Mouse (Mus musculus): ENCODE measurements around the gene Cpt1b. TPM values are rescaled to one million over a fixed set of nuclear protein-coding genes. Genes with fewer than 3 reads are reported as not detected.

Gene Cpt1b
- total and polyA plus RNA-seq, 2 experiments, result 1.3 to 1.5 TPM

- Histone ChIP-seq H3K4me1 (ENCODE audit: control insufficient read depth, insufficient read depth, low read length) (peaks cover 14% of the 10 kb centered on the region), H3K27me3 (ENCODE audit: control insufficient read depth, insufficient read depth, low read length) (no peaks in the 10 kb centered on the region), H3K9ac (ENCODE audit: low read depth, low read length) (peak overlapping the region; percentile 53), H3K36me3 (ENCODE audit: control insufficient read depth, insufficient read depth, low read length) (no peaks in the 10 kb centered on the region), H3K79me2 (ENCODE audit: control insufficient read depth, insufficient read depth, low read length) (peaks cover 4% of the 10 kb centered on the region; the same call in 1 of the 2 replicates), H3K27ac (replicated peaks; ENCODE audit: insufficient read depth, low read depth, low read length) (peak overlapping the region; percentile 90), H3K4me3 (ENCODE audit: insufficient read depth, low read depth, low read length) (peak overlapping the region; percentile 50)
- TF ChIP-seq CTCF (IDR thresholded peaks at IDR 0.05; ENCODE audit: low read depth, low read length) (no peak), POLR2A (IDR thresholded peaks at IDR 0.05; ENCODE audit: extremely low read depth, insufficient read depth, low read length) (no peak)
- DNase-seq (ENCODE audit: extremely low read depth, low read depth, low spot score), result peak; percentile 25
- 24% methylated on average over 46 of the region's 46 CpGs for WGBS
These were observed 47.5 kb downstream of the Cpt1b start for GRCm38 (mm10) chr15:89377938-89378828.

- Histone ChIP-seq H3K27ac (replicated peaks; ENCODE audit: insufficient read depth, low read depth, low read length) (peak overlapping the region; percentile 90), H3K79me2 (ENCODE audit: control insufficient read depth, insufficient read depth, low read length) (peaks cover 4% of the 10 kb centered on the region; the same call in 1 of the 2 replicates), H3K4me3 (ENCODE audit: insufficient read depth, low read depth, low read length) (peak overlapping the region; percentile 60), H3K4me1 (ENCODE audit: control insufficient read depth, insufficient read depth, low read length) (peaks cover 16% of the 10 kb centered on the region), H3K27me3 (ENCODE audit: control insufficient read depth, insufficient read depth, low read length) (no peaks in the 10 kb centered on the region), H3K9ac (ENCODE audit: low read depth, low read length) (peak overlapping the region; percentile 75), H3K36me3 (ENCODE audit: control insufficient read depth, insufficient read depth, low read length) (peaks cover under 1% of the 10 kb centered on the region; the same call in 1 of the 2 replicates)
- no peak for DNase-seq (ENCODE audit: extremely low read depth, low read depth, low spot score)
- WGBS, result 10% methylated on average over 18 of the region's 18 CpGs
- no peak for TF ChIP-seq CTCF (IDR thresholded peaks at IDR 0.05; ENCODE audit: low read depth, low read length)
These were observed 48.3 kb downstream of the Cpt1b start for GRCm38 (mm10) chr15:89377362-89377761.

- Histone ChIP-seq H3K36me3 (ENCODE audit: control insufficient read depth, insufficient read depth, low read length) (peaks cover 3% of the 10 kb centered on the region; the same call in 1 of the 2 replicates), H3K79me2 (ENCODE audit: control insufficient read depth, insufficient read depth, low read length) (peaks cover 4% of the 10 kb centered on the region; the same call in 1 of the 2 replicates), H3K9ac (ENCODE audit: low read depth, low read length) (peak within 1 kb of the TSS; percentile 75), H3K27ac (replicated peaks; ENCODE audit: insufficient read depth, low read depth, low read length) (peak within 1 kb of the TSS; percentile 90), H3K27me3 (ENCODE audit: control insufficient read depth, insufficient read depth, low read length) (no peaks in the 10 kb centered on the region), H3K4me1 (ENCODE audit: control insufficient read depth, insufficient read depth, low read length) (peaks cover 16% of the 10 kb centered on the region), H3K4me3 (ENCODE audit: insufficient read depth, low read depth, low read length) (peak within 1 kb of the TSS; percentile 60)
- TF ChIP-seq POLR2A (IDR thresholded peaks at IDR 0.05; ENCODE audit: extremely low read depth, insufficient read depth, low read length) (peak; percentile 62; the same call in 1 of the 2 replicates), CTCF (IDR thresholded peaks at IDR 0.05; ENCODE audit: low read depth, low read length) (no peak)
- 18% methylated on average over 16 of the region's 16 CpGs for WGBS
- DNase-seq (ENCODE audit: extremely low read depth, low read depth, low spot score), result peak; percentile 96
These were observed 48.7 kb downstream of the Cpt1b start, which contains the start of gene Tymp for GRCm38 (mm10) chr15:89376957-89377356. TSS of gene Tymp (minus strand) at chr15:89377039.

- Histone ChIP-seq H3K4me3 (ENCODE audit: insufficient read depth, low read depth, low read length) (peak overlapping the region; percentile 60), H3K27ac (replicated peaks; ENCODE audit: insufficient read depth, low read depth, low read length) (peak overlapping the region; percentile 90), H3K9ac (ENCODE audit: low read depth, low read length) (peak overlapping the region; percentile 75), H3K27me3 (ENCODE audit: control insufficient read depth, insufficient read depth, low read length) (no peaks in the 10 kb centered on the region), H3K79me2 (ENCODE audit: control insufficient read depth, insufficient read depth, low read length) (peaks cover 4% of the 10 kb centered on the region; the same call in 1 of the 2 replicates), H3K36me3 (ENCODE audit: control insufficient read depth, insufficient read depth, low read length) (peaks cover 6% of the 10 kb centered on the region; the same call in 1 of the 2 replicates), H3K4me1 (ENCODE audit: control insufficient read depth, insufficient read depth, low read length) (peaks cover 16% of the 10 kb centered on the region)
- TF ChIP-seq POLR2A (IDR thresholded peaks at IDR 0.05; ENCODE audit: extremely low read depth, insufficient read depth, low read length) (peak; percentile 43; the same call in 1 of the 2 replicates), CTCF (IDR thresholded peaks at IDR 0.05; ENCODE audit: low read depth, low read length) (no peak)
- WGBS, result 36% methylated on average over 7 of the region's 7 CpGs
- peak; percentile 100 for DNase-seq (ENCODE audit: extremely low read depth, low read depth, low spot score)
These were observed 49.6 kb downstream of the Cpt1b start for GRCm38 (mm10) chr15:89376040-89376439.

GRCm38 (mm10) chr15:89374801-89375534 is 50.7 kb downstream of the Cpt1b start:
- 34% methylated on average over 17 of the region's 17 CpGs for WGBS
- H3K36me3 ChIP-seq (ENCODE audit: control insufficient read depth, insufficient read depth, low read length), result peaks cover 6% of the 10 kb centered on the region; the same call in 1 of the 2 replicates
- H3K27me3 ChIP-seq (ENCODE audit: control insufficient read depth, insufficient read depth, low read length), result no peaks in the 10 kb centered on the region
- peaks cover 4% of the 10 kb centered on the region; the same call in 1 of the 2 replicates for H3K79me2 ChIP-seq (ENCODE audit: control insufficient read depth, insufficient read depth, low read length)
- DNase-seq (ENCODE audit: extremely low read depth, low read depth, low spot score), result peak; percentile 100
- H3K4me3 ChIP-seq (ENCODE audit: insufficient read depth, low read depth, low read length), result peak overlapping the region; percentile 67
- H3K9ac ChIP-seq (ENCODE audit: low read depth, low read length), result peak overlapping the region; percentile 88
- H3K27ac ChIP-seq (replicated peaks; ENCODE audit: insufficient read depth, low read depth, low read length), result peak overlapping the region; percentile 93
- H3K4me1 ChIP-seq (ENCODE audit: control insufficient read depth, insufficient read depth, low read length), result peaks cover 16% of the 10 kb centered on the region
- no peak for TF ChIP-seq POLR2A (IDR thresholded peaks at IDR 0.05; ENCODE audit: extremely low read depth, insufficient read depth, low read length)
- TF ChIP-seq CTCF (IDR thresholded peaks at IDR 0.05; ENCODE audit: low read depth, low read length), result no peak

Measured in liver, adult 2 months (tissue).